Mouse (Mus musculus) hindbrain, embryonic 13.5 days (tissue): ENCODE measurements around the gene Atg16l2. TPM values are rescaled to one million over a fixed set of nuclear protein-coding genes. Genes with fewer than 3 reads are reported as not detected.

Experiments
- ATAC-seq: fragments of 200-750 bp; cut with Nextera tagmentation; 2 replicates; pipeline ENCODE4 v1.8.0; 2017; ENCODE audit warnings: moderate TSS enrichment; ENCODE audit not compliant: low FRiP score
- H3K27ac ChIP-seq: fragments of 300-500 bp; sonication (generic); 2 replicates; pipeline ENCODE4 v1.5.1; 2015; ENCODE audit warnings: inconsistent platforms, mild to moderate bottlenecking, moderate library complexity
- H3K27me3 ChIP-seq: fragments of 300-500 bp; sonication (generic); 2 replicates; pipeline ENCODE4 v1.6.1; 2015; ENCODE audit warnings: mild to moderate bottlenecking, inconsistent platforms
- H3K36me3 ChIP-seq: fragments of 300-500 bp; sonication (generic); 2 replicates; pipeline ENCODE4 v1.6.1; 2015; ENCODE audit warnings: mild to moderate bottlenecking, inconsistent platforms
- H3K4me1 ChIP-seq: fragments of 300-500 bp; sonication (generic); replicated peaks from 2 replicates; pipeline ENCODE4 v1.6.1; 2015; ENCODE audit warnings: inconsistent platforms
- H3K4me2 ChIP-seq: fragments of 300-500 bp; sonication (generic); 2 replicates; pipeline ENCODE4 v1.6.1; 2015; ENCODE audit warnings: inconsistent platforms, mild to moderate bottlenecking, moderate library complexity
- H3K4me3 ChIP-seq: fragments of 300-500 bp; sonication (generic); 2 replicates; pipeline ENCODE4 v1.5.1; 2015; ENCODE audit warnings: mild to moderate bottlenecking, inconsistent platforms
- H3K9ac ChIP-seq: fragments of 300-500 bp; sonication (generic); 2 replicates; pipeline ENCODE4 v1.6.1; 2015; ENCODE audit warnings: mild to moderate bottlenecking, inconsistent platforms
- H3K9me3 ChIP-seq: fragments of 300-500 bp; sonication (generic); 2 replicates; pipeline ENCODE4 v1.6.1; 2016; ENCODE audit warnings: inconsistent platforms
- WGBS: fragments of 180-500 bp; shearing (Covaris S2); methylation state at CpG from one replicate; pipeline ENCODE4 v1.1.7; 2015; 5-methylcytosine and 5-hydroxymethylcytosine counted together
- polyA plus RNA-seq: library from polyadenylated mRNA; unstranded; fragments of >200 nt; fragmentation: Nextera tagmentation; extraction: Ambion mirVana; gene quantifications from 2 replicates; pipeline ENCODE4 v1.2.1, GENCODE M21; 2015

The Atg16l2 gene
- polyA plus RNA-seq, 1 experiment from 2014 or later: 17.5 TPM

DNA sequence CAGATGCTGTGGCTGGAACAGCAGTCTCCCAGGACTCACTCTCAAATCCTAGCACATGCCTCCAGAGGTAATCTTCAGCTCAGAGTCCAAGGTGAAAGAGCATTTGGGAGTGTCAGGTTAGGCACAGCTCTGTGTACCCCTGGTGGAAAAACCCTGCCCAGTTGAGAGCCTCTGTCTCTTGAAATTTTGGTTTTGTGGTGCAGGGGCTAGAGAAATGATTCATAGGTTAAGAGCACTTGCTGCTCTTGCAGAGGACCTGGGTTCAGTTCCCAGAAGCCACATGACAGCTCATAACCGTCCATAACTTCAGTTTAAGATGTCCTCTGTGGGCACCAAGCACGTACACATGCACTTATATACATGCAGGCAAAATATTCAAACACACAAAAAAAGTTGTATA, 14.2 kb downstream of the Atg16l2 start:
- H3K27me3 ChIP-seq: no peaks in the 10 kb centered on the region
- H3K9me3 ChIP-seq: no peaks in the 10 kb centered on the region
- ATAC-seq: no peak
- H3K9ac ChIP-seq: no peak overlapping the region
- H3K36me3 ChIP-seq: peaks cover 64% of the 10 kb centered on the region
- H3K4me1 ChIP-seq: 0 out of 2 replicates have a peak, but pooled peaks cover 3% of the 10 kb centered on the region
- no peak overlapping the region for H3K4me2 ChIP-seq
- 88% methylated on average over 2 of the region's 2 CpGs for WGBS
- no peak overlapping the region for H3K4me3 ChIP-seq
- H3K27ac ChIP-seq: 0 out of 2 replicates have a peak overlapping the region, but pooled peaks have one; percentile 6

- Histone ChIP-seq H3K4me2 (no peak overlapping the region), H3K9me3 (no peaks in the 10 kb centered on the region), H3K27ac (0 out of 2 replicates have a peak overlapping the region, but pooled peaks have one; percentile 23), H3K4me1 (0 out of 2 replicates have a peak, but pooled peaks cover 3% of the 10 kb centered on the region), H3K36me3 (peaks cover 71% of the 10 kb centered on the region), H3K4me3 (no peak overlapping the region), H3K9ac (no peak overlapping the region), H3K27me3 (no peaks in the 10 kb centered on the region)
- ATAC-seq: no peak
- 88% methylated on average over 4 of the region's 4 CpGs for WGBS
These were observed 15.2 kb downstream of the Atg16l2 start for GRCm38 (mm10) chr7:101286891-101287290.

GRCm38 (mm10) chr7:101284504-101284903, 17.5 kb downstream of the Atg16l2 start:
- Histone ChIP-seq H3K4me2 (no peak overlapping the region), H3K27me3 (no peaks in the 10 kb centered on the region), H3K4me3 (no peak overlapping the region), H3K36me3 (peaks cover 67% of the 10 kb centered on the region), H3K4me1 (0 out of 2 replicates have a peak, but pooled peaks cover 3% of the 10 kb centered on the region), H3K27ac (no peak overlapping the region), H3K9me3 (no peaks in the 10 kb centered on the region), H3K9ac (no peak overlapping the region)
- WGBS: 97% methylated on average over 1 of the region's 1 CpGs
- ATAC-seq: no peak

- Histone ChIP-seq H3K27ac (no peak overlapping the region), H3K4me3 (no peak overlapping the region), H3K36me3 (peaks cover 77% of the 10 kb centered on the region)
These were observed 19.3 kb downstream of the Atg16l2 start for GRCm38 (mm10) chr7:101282721-101283120.

GRCm38 (mm10) chr7:101272466-101273160, 29.4 kb downstream of the Atg16l2 start:
- Histone ChIP-seq H3K36me3 (peaks cover 44% of the 10 kb centered on the region), H3K27ac (no peak overlapping the region), H3K9ac (no peak overlapping the region), H3K4me2 (no peak overlapping the region), H3K27me3 (no peaks in the 10 kb centered on the region), H3K9me3 (no peaks in the 10 kb centered on the region), H3K4me3 (no peak overlapping the region), H3K4me1 (no peaks in the 10 kb centered on the region)
- no peak for ATAC-seq
- WGBS: 92% methylated on average over 8 of the region's 8 CpGs

More at GRCm38 (mm10) chr7:101282721-101283120, 19.3 kb downstream of the Atg16l2 start:
- Histone ChIP-seq H3K27me3 (no peaks in the 10 kb centered on the region), H3K4me1 (no peaks in the 10 kb centered on the region), H3K9ac (no peak overlapping the region), H3K9me3 (no peaks in the 10 kb centered on the region), H3K4me2 (no peak overlapping the region)
- ATAC-seq: no peak
- WGBS: 94% methylated on average over 3 of the region's 3 CpGs

DNA sequence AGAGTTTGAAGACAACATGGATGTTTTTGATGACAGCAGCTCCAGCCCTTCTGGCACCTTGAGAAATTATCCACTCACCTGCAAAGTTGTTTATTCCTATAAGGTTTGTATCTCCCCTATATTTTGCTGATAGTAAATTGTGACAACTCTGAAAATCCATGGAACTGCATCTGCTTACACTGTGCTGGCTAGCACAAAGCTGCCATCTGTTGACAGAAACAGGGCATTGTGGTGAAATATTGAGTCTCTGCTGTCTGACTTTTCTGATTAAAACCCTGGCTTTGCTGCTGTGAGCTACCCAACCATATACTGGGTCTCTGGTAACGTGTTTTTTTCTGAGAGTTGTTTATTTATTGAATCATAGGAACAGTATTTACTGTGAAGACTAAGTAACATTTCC, 30.4 kb downstream of the Atg16l2 start:
- Histone ChIP-seq H3K4me3 (no peak overlapping the region), H3K9ac (no peak overlapping the region), H3K4me2 (no peak overlapping the region), H3K27me3 (no peaks in the 10 kb centered on the region), H3K4me1 (no peaks in the 10 kb centered on the region), H3K9me3 (no peaks in the 10 kb centered on the region), H3K27ac (no peak overlapping the region), H3K36me3 (peaks cover 34% of the 10 kb centered on the region)
- no peak for ATAC-seq
- 88% methylated on average over 1 of the region's 1 CpGs for WGBS

DNA sequence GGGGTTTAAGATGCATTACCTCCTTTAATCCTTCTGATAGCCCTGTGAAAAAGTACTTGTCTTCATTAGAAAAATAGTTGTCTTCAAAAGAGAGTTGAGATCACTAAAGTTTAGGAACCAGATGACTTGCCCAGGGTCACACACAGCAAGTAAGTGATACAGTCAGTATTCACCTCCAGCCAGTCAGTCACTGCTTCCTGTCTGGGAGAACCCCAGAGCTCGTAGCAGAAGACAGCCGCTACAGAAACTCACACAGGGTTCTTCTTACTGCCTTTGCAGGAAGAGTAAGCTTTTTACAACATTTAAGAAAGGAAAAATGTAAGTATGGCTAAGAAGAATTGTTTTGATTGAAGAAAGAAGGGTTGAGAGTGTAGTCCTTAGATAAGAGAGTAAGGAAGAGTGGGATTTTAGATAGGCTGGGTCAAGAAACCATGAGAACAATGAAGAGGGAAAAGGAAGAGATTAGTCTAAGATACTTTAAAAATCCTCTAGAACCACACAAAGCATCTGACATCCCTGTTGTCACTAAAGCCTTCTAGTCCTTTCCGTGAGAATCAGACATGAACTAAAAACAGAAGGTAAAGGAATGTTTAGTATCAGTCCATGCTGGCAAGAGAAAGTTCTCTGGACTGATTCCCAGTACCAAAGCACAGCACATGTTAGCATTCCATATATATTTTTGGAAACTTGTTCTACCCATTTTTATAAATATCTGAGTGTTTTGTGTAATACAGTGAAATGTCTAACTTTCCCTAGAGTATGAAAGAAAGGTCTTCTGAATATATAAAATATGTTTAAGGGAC, 34.4 kb downstream of the Atg16l2 start:
- Histone ChIP-seq H3K9ac (no peak overlapping the region), H3K9me3 (no peaks in the 10 kb centered on the region), H3K27me3 (no peaks in the 10 kb centered on the region), H3K36me3 (peaks cover 19% of the 10 kb centered on the region), H3K4me2 (no peak overlapping the region), H3K27ac (no peak overlapping the region), H3K4me1 (0 out of 2 replicates have a peak, but pooled peaks cover 2% of the 10 kb centered on the region), H3K4me3 (no peak overlapping the region)
- ATAC-seq: no peak
- WGBS: 89% methylated on average over 3 of the region's 3 CpGs

DNA sequence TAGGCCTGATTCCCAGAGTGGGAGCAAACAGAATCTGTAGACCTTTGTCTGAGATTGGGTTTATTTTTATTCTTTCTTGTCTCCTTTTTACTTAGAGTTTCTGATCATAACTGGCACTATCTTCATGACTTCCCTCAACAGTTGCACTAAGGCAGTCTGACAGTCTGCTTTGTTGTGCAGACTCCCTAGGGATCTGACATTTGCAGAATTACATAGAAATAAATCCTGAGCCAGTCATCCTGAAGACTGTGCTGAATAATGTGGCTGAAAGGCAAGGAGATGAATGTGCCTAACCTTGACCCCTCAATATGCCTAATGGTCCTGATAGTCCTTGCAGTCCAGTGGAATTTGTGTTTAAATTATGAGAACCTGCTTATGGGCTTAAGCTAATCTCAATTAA, 38.5 kb downstream of the Atg16l2 start:
- H3K4me2 ChIP-seq: no peak overlapping the region
- H3K9me3 ChIP-seq: no peaks in the 10 kb centered on the region
- 0 out of 2 replicates have a peak, but pooled peaks cover 2% of the 10 kb centered on the region for H3K4me1 ChIP-seq
- peaks cover 42% of the 10 kb centered on the region for H3K36me3 ChIP-seq
- no peak for ATAC-seq
- H3K27ac ChIP-seq: no peak overlapping the region
- no peaks in the 10 kb centered on the region for H3K27me3 ChIP-seq
- no peak overlapping the region for H3K9ac ChIP-seq
- no peak overlapping the region for H3K4me3 ChIP-seq

DNA sequence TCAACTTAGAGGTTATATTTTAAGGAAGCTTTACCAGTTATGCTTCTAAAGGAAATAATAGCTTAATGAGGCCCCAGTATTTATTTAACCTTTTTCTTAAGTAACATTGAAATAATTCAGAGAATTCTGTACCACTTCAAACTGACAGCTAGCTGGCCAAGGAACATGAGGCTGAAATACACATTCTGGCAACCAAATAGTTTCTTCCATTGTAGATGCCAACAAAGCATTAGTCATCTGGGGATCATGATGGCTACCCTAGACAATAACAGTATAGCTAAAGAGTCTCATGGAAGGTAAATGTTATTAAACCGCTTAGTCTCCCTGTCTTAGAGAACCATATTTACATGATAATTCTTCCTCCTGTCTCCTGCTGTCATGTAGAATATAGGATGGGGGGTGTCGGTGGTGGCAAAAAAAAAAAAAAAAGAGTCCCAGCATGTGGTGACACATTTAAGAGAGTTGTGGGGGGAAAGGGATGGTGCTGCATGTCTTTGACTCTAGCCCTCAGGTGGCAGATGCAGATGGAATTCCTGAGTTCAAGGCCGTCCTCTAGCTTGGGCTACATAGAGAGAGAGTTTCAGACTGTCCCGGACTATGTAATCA, 40.0 kb downstream of the Atg16l2 start:
- H3K4me1 ChIP-seq: 0 out of 2 replicates have a peak, but pooled peaks cover 2% of the 10 kb centered on the region
- H3K36me3 ChIP-seq: peaks cover 42% of the 10 kb centered on the region
- no peak for ATAC-seq
- H3K27ac ChIP-seq: no peak overlapping the region
- no peak overlapping the region for H3K9ac ChIP-seq
- H3K4me2 ChIP-seq: no peak overlapping the region
- H3K4me3 ChIP-seq: no peak overlapping the region
- WGBS: 77% methylated on average over 4 of the region's 4 CpGs
- no peaks in the 10 kb centered on the region for H3K27me3 ChIP-seq
- H3K9me3 ChIP-seq: no peaks in the 10 kb centered on the region

DNA sequence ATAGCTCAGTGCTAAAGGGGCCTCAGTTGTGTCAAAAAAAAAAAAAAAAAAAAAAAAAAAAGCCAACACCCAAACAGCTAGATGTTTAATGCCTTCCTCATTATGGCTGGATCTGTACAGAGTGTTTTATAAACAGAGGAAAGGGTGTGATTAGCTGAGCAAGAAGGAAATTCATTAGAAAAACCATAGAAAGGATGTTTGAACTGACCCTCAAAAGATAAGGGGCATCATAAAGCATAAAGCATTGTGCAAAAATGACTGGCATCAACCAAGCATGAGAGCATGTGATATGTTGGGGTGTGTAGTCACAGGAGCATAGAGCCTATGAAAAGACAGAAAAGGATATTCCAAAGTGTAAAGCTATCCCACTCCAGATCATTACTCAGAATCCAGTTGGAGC, 43.6 kb downstream of the Atg16l2 start:
- Histone ChIP-seq H3K4me2 (no peak overlapping the region), H3K27ac (no peak overlapping the region), H3K27me3 (no peaks in the 10 kb centered on the region), H3K36me3 (peaks cover 51% of the 10 kb centered on the region), H3K4me3 (no peak overlapping the region), H3K9me3 (no peaks in the 10 kb centered on the region), H3K9ac (no peak overlapping the region), H3K4me1 (0 out of 2 replicates have a peak, but pooled peaks cover under 1% of the 10 kb centered on the region)
- ATAC-seq: no peak

- H3K4me3 ChIP-seq: no peak overlapping the region
- H3K27me3 ChIP-seq: no peaks in the 10 kb centered on the region
- ATAC-seq: no peak
- no peak overlapping the region for H3K9ac ChIP-seq
- 73% methylated on average over 2 of the region's 2 CpGs for WGBS
- H3K27ac ChIP-seq: no peak overlapping the region
- peaks cover 41% of the 10 kb centered on the region for H3K36me3 ChIP-seq
- H3K9me3 ChIP-seq: no peaks in the 10 kb centered on the region
- no peak overlapping the region for H3K4me2 ChIP-seq
- no peaks in the 10 kb centered on the region for H3K4me1 ChIP-seq
These were observed 49.0 kb downstream of the Atg16l2 start for GRCm38 (mm10) chr7:101253071-101253470.

- WGBS: 88% methylated on average over 2 of the region's 2 CpGs
- ATAC-seq: no peak
These were observed 52.9 kb downstream of the Atg16l2 start for GRCm38 (mm10) chr7:101249173-101249572.

More at GRCm38 (mm10) chr7:101249173-101249572, 52.9 kb downstream of the Atg16l2 start:
- Histone ChIP-seq H3K4me1 (no peaks in the 10 kb centered on the region), H3K4me2 (no peak overlapping the region), H3K9ac (no peak overlapping the region), H3K9me3 (no peaks in the 10 kb centered on the region), H3K27me3 (no peaks in the 10 kb centered on the region), H3K4me3 (no peak overlapping the region), H3K36me3 (peaks cover 35% of the 10 kb centered on the region), H3K27ac (no peak overlapping the region)
